Mouse (Mus musculus): ENCODE data around the gene Limk2.

DNA sequence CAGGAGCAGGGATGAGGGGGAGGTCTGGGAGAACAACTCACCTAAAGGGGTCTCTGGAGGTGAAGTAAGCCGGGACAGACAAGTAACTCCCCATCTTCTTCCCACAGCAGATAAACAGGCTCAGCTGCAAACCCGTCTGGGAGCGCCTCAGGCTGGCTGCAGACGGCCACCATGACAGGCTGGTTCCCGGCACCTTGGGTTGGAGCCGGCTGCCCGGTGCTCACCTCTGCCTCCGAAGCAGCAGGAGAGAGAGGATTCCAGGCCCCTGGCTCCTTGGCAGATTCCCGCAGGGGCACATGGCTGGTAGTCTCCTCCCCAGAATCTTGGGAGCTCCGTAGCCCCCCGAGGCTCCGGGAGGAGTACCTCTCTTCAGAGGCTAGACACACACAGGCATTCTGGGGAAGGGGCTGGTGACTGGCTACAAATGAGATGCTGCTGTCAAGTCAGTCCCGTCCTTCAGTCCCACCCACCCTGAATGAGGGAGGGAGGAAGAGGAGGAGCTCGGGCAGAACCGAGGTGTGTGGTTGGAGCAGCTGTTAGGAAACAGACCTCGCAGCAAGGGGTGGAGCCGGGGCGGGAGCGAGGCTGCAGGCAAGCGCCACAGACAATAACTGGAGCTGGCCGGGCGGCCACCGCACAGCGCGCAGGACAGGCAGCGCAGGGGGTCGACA lies 37.9 kb downstream of the Limk2 start:
- TF ChIP-seq CTCF (IDR thresholded peaks at IDR 0.05; ENCODE audit: low read depth, low read length) (no peak), POLR2A (IDR thresholded peaks at IDR 0.05; ENCODE audit: borderline replicate concordance, low read depth, low read length) (no peak)
